Mouse (Mus musculus): Measurements from ENCODE around the gene Gpr183. TPM values are rescaled to one million over a fixed set of nuclear protein-coding genes. Genes with fewer than 3 reads are reported as not detected.

Gpr183 gene
- polyA plus RNA-seq, 1 experiment from 2014 or later: 1.8 TPM

DNA sequence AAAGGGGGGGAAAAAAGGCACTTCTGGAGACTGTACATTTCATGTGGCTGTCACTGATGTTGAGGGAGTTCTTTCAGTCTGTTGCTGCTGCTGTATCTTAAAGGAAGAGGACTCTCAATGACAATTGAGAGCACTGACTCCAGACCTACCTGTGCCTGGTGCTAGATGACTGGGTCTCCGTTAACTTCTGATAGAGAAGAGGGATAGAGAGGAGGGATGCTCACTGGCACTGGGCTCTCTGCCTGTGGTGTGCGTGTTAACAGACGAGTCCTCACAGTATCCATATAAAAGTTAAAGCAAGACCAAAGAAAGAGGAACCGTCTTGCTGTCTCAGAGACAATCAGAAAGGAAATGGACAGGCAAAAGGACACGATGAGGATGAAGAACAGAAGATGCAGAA, 8.7 kb downstream of the Gpr183 start:
- Histone ChIP-seq H3K27me3 (no peaks in the 10 kb centered on the region), H3K9ac (no peak overlapping the region), H3K4me1 (replicated peaks) (peaks cover 21% of the 10 kb centered on the region), H3K4me3 (no peak overlapping the region), H3K27ac (no peak overlapping the region), H3K9me3 (replicated peaks) (no peaks in the 10 kb centered on the region), H3K36me3 (no peaks in the 10 kb centered on the region), H3K4me2 (no peak overlapping the region)
- WGBS: 80% methylated on average over 5 of the region's 5 CpGs
- ATAC-seq (replicated peaks; ENCODE audit: insufficient number of reproducible peaks, insufficient read depth, low FRiP score, low read depth): no peak

DNA sequence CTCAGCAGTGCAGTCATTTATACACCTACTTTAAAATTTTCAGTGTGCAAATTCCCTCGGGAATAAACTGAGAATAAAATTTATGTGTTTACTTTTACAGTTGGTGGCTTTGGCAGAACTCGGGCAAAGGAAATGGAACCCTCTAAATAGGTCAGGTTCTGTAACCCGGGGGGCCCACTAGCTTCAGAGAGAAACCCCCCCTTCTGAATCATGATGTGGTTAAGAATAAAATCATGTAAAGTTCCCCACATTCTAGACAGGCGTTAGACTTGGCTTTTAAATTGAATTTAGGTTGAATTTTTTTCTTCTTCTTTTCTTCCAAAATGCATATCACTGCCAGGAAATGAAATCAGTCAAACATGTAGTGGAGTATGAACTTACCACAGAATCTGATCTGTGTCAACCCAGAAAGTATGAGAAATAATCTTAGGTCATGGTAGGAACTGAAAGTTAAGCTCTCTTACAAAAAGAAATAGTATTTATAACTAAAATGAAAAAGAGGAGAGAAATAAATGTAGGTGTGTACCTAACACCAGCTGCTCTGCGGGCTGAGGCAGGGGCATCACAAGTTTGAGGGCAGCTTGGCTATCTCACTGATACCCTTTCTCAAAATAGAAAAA, 9.7 kb downstream of the Gpr183 start:
- WGBS: 70% methylated on average over 5 of the region's 5 CpGs
- Histone ChIP-seq H3K27me3 (no peaks in the 10 kb centered on the region), H3K9ac (no peak overlapping the region), H3K36me3 (no peaks in the 10 kb centered on the region), H3K27ac (no peak overlapping the region), H3K4me3 (no peak overlapping the region), H3K4me2 (no peak overlapping the region), H3K9me3 (replicated peaks) (no peaks in the 10 kb centered on the region), H3K4me1 (replicated peaks) (peaks cover 13% of the 10 kb centered on the region; the same call in 1 of the 2 replicates)
- no peak for ATAC-seq (replicated peaks; ENCODE audit: insufficient number of reproducible peaks, insufficient read depth, low FRiP score, low read depth)

DNA sequence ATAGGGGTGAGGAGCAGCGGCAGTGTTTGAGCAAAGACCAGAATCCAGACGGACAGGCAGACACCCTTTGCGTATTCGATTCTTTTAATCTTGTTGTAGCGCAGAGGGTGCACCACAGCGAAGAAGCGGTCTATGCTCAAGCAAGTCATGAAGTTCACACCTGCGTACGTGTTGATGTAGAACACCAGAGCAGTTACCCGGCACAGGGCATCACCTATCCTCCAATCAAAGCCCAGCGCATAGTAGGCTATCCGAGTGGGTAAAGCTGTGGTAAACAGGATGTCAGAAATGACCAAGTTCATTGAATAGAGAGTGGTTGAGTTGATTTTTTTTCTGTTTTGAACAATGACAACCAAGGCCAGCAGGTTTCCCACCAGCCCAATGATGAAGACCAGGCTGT, 10.4 kb downstream of the Gpr183 start:
- H3K27ac ChIP-seq: no peak overlapping the region
- H3K36me3 ChIP-seq: no peaks in the 10 kb centered on the region
- no peak overlapping the region for H3K4me2 ChIP-seq
- WGBS: 90% methylated on average over 12 of the region's 12 CpGs
- peaks cover 13% of the 10 kb centered on the region; the same call in 1 of the 2 replicates for H3K4me1 ChIP-seq (replicated peaks)
- no peak overlapping the region for H3K9ac ChIP-seq
- ATAC-seq (replicated peaks; ENCODE audit: insufficient number of reproducible peaks, insufficient read depth, low FRiP score, low read depth): no peak
- H3K4me3 ChIP-seq: no peak overlapping the region
- H3K27me3 ChIP-seq: no peaks in the 10 kb centered on the region
- no peaks in the 10 kb centered on the region for H3K9me3 ChIP-seq (replicated peaks)

DNA sequence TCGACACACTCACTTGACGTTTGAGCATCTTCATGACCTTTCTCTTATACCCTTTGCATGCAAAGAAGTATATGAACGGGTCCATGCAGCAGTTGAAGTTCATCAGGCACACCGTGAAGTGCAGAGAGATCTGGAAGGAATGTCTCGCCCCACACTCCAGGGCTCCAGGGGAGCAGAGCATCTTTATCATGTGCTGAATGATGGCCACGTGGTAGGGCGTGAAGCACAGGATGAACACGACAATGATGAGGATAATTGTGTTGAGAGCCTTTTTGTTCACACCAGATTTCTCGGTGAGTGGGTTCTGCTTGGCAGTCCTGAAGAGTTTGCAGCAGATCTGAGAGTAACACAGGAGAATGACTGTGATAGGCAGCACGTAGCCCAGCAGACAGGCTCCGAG, 10.9 kb downstream of the Gpr183 start:
- ATAC-seq (replicated peaks; ENCODE audit: insufficient number of reproducible peaks, insufficient read depth, low FRiP score, low read depth): no peak
- no peak overlapping the region for H3K4me2 ChIP-seq

DNA sequence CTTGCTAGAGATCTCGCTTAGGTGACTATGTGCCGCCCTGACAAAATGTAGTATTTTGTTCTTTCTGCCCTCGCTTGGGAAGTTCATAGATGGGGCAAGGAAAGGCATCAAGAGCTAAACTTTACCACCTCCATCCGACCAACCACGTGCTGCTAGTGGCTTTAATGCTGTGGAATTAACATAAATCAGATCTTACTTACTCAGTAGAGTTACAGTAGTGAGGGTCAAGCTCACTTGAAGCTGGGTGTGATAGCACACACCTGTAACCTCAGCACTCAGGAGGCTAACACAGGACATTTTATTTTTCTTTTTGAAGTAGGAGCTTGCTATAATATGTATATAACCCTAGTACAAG, 13.0 kb downstream of the Gpr183 start:
- WGBS: 89% methylated on average over 5 of the region's 5 CpGs

More for the DNA sequence above, 10.9 kb downstream of the Gpr183 start:
- 57% methylated on average over 11 of the region's 11 CpGs for WGBS
- Histone ChIP-seq H3K9ac (no peak overlapping the region), H3K4me1 (replicated peaks) (peaks cover 13% of the 10 kb centered on the region; the same call in 1 of the 2 replicates), H3K4me3 (no peak overlapping the region), H3K27ac (no peak overlapping the region), H3K27me3 (no peaks in the 10 kb centered on the region), H3K36me3 (no peaks in the 10 kb centered on the region), H3K9me3 (replicated peaks) (no peaks in the 10 kb centered on the region)

DNA sequence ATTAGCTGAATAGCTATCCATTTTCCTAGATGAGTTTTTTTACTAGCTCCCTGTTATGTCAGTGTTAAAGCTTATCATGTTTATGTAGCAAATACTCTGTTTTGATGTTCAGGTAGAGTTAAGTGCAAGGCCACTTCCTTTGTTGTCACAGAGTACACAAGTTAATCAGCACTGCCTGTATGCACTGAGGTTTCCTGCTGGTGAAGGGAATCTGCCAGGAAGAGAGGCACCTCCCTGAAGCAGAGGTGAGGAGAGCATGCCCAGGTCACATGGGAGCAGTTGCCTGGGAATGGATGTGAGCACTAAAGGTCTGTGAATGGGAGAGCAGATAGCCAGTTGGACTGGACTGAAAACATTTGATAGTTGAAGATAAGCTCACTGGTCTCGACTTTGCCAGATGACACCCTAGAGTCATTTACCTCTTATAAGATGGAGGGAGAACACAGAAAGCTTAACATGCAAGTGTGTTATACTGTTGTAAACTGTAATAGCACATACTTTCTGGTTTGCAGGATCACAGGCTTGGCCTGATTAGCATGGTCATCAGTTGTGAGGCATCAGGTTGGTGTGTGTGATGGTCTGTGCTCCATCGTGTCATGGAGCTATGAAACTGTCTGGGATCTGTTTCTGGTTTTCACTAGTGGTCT, 13.5 kb downstream of the Gpr183 start:
- H3K9me3 ChIP-seq (replicated peaks): no peaks in the 10 kb centered on the region
- H3K36me3 ChIP-seq: no peaks in the 10 kb centered on the region
- H3K27ac ChIP-seq: no peak overlapping the region
- H3K4me2 ChIP-seq: no peak overlapping the region
- peaks cover 13% of the 10 kb centered on the region; the same call in 1 of the 2 replicates for H3K4me1 ChIP-seq (replicated peaks)
- H3K4me3 ChIP-seq: no peak overlapping the region
- ATAC-seq (replicated peaks; ENCODE audit: insufficient number of reproducible peaks, insufficient read depth, low FRiP score, low read depth): no peak
- no peaks in the 10 kb centered on the region for H3K27me3 ChIP-seq
- H3K9ac ChIP-seq: no peak overlapping the region
- WGBS: 54% methylated on average over 2 of the region's 2 CpGs

More for the DNA sequence above, 13.0 kb downstream of the Gpr183 start:
- Histone ChIP-seq H3K9ac (no peak overlapping the region), H3K27ac (no peak overlapping the region), H3K4me1 (replicated peaks) (peaks cover 13% of the 10 kb centered on the region; the same call in 1 of the 2 replicates), H3K4me2 (no peak overlapping the region), H3K4me3 (no peak overlapping the region), H3K36me3 (no peaks in the 10 kb centered on the region), H3K27me3 (no peaks in the 10 kb centered on the region), H3K9me3 (replicated peaks) (no peaks in the 10 kb centered on the region)
- no peak for ATAC-seq (replicated peaks; ENCODE audit: insufficient number of reproducible peaks, insufficient read depth, low FRiP score, low read depth)

DNA sequence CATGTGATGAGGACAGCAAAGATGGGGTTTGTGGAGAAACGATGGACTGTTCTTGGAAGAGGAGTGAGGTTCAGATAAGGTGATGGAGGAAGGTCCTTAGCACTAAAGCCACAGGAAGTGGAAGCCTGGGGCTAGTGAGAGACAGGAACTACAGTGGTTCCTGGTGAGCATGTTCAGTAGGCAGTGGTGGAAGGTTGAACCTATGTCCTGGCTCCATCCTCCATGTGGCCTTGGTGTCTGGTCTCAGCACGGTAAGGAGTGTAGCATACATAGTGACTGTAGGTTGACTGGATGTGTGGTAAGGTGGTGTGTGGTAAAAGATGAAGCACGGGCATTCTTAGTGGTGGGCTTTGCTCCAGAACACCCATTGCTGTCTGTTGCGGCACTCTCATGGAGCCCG, 15.1 kb downstream of the Gpr183 start:
- WGBS: 91% methylated on average over 5 of the region's 5 CpGs
- Histone ChIP-seq H3K9ac (no peak overlapping the region), H3K4me2 (no peak overlapping the region), H3K27me3 (no peaks in the 10 kb centered on the region), H3K27ac (no peak overlapping the region), H3K4me1 (replicated peaks) (peaks cover 13% of the 10 kb centered on the region; the same call in 1 of the 2 replicates), H3K36me3 (no peaks in the 10 kb centered on the region), H3K9me3 (replicated peaks) (no peaks in the 10 kb centered on the region), H3K4me3 (no peak overlapping the region)
- ATAC-seq (replicated peaks; ENCODE audit: insufficient number of reproducible peaks, insufficient read depth, low FRiP score, low read depth): no peak

DNA sequence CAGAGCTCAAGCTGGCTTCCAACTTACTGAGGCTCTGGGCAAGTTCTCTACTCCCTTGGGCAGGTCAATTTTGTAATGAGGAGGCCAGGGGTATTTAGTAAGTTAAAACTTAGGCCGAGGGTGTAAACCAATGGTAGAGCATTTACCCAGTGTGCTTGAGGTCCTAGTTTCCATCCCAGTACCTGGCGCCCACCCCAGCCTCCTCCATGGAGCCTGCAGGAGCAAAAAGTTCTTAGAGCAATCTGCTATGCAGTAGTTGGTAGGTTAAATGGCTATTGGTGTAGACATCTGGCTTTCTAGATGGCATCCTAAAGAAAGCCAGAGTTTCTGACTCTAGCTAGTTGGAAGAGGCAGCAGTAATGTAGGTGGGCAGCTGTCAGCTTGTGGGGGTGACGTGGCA, 15.6 kb downstream of the Gpr183 start:
- 92% methylated on average over 3 of the region's 3 CpGs for WGBS
- H3K9me3 ChIP-seq (replicated peaks): no peaks in the 10 kb centered on the region
- H3K9ac ChIP-seq: no peak overlapping the region

DNA sequence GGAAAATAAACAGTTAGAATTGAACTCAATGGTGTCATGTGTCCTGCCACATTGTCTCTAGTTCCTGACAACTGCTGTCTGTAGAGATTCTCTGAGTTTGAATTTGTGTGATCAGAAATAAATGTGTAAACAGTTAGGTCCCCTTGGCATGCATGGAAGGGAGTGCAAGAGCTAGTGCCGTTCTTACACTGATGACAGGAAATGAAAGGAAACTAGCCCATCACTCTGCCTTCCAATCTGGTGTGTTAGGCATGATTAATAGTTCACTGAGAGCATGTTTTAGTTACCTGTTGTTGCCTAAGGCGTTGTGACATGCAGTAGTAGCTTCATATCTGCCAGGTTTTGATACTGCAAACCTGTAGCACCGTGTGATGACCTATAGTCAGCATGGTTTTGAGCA, 17.0 kb downstream of the Gpr183 start:
- Histone ChIP-seq H3K27me3 (no peaks in the 10 kb centered on the region), H3K4me2 (no peak overlapping the region), H3K27ac (no peak overlapping the region), H3K9ac (no peak overlapping the region), H3K36me3 (no peaks in the 10 kb centered on the region), H3K4me3 (no peak overlapping the region), H3K4me1 (replicated peaks) (peaks cover 5% of the 10 kb centered on the region; the same call in 1 of the 2 replicates), H3K9me3 (replicated peaks) (no peaks in the 10 kb centered on the region)
- no peak for ATAC-seq (replicated peaks; ENCODE audit: insufficient number of reproducible peaks, insufficient read depth, low FRiP score, low read depth)
- 75% methylated on average over 3 of the region's 3 CpGs for WGBS

More for the DNA sequence above, 15.6 kb downstream of the Gpr183 start:
- H3K36me3 ChIP-seq: no peaks in the 10 kb centered on the region
- no peaks in the 10 kb centered on the region for H3K27me3 ChIP-seq
- peaks cover 13% of the 10 kb centered on the region; the same call in 1 of the 2 replicates for H3K4me1 ChIP-seq (replicated peaks)
- no peak overlapping the region for H3K27ac ChIP-seq
- no peak for ATAC-seq (replicated peaks; ENCODE audit: insufficient number of reproducible peaks, insufficient read depth, low FRiP score, low read depth)
- no peak overlapping the region for H3K4me2 ChIP-seq
- H3K4me3 ChIP-seq: no peak overlapping the region

DNA sequence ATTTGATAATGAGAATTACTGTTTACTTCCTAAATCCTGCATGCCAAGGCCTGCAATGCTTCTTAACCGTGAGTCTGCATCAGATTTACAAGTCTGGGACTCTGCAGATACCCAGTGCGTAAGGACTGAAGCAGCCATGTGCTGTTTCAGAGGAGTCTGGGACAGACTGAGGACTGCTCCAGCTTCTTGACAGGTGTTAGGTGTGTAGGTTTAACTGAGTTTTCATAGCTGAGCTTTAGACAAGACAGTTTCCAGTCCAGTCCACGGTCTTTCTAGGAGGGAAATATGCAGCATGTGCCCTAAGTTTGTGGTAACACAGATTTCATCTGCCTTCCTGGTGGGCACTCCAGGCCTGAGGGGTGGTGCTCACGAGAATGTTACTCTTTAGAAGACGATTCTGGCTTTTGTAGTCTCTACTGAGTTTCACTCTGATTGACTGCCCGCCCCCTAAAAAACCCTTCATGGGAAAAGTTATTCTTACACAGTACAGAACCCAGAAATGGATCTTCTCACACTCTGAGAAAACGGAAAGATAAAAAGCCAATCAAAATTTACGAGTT, 17.7 kb downstream of the Gpr183 start:
- no peaks in the 10 kb centered on the region for H3K9me3 ChIP-seq (replicated peaks)
- WGBS: 66% methylated on average over 8 of the region's 8 CpGs
- H3K27me3 ChIP-seq: no peaks in the 10 kb centered on the region
- ATAC-seq (replicated peaks; ENCODE audit: insufficient number of reproducible peaks, insufficient read depth, low FRiP score, low read depth): no peak
- no peaks in the 10 kb centered on the region for H3K36me3 ChIP-seq
- H3K4me3 ChIP-seq: no peak overlapping the region
- H3K9ac ChIP-seq: no peak overlapping the region
- H3K4me1 ChIP-seq (replicated peaks): peaks cover 5% of the 10 kb centered on the region; the same call in 1 of the 2 replicates
- no peak overlapping the region for H3K27ac ChIP-seq
- no peak overlapping the region for H3K4me2 ChIP-seq

DNA sequence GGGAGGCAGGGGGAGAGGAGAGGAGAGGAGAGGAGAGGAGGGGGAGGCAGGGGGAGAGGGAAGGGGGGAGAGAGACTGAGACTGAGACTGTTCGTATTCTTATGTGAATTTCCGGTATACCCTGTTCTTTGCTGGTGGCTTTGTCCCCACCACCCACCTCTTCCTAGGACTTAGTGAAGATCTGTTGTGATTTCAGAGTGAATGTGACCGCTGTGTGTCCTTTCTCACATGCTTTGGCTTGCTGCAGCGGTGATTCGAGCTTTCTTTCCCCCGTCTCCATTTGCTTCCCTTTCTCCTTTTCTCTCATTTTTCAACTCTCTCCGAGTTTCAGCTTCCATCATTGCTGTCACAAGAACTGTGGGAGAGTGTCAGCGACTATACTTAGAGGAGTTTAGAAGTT, 18.3 kb downstream of the Gpr183 start:
- H3K4me3 ChIP-seq: no peak overlapping the region
- H3K4me2 ChIP-seq: no peak overlapping the region
- ATAC-seq (replicated peaks; ENCODE audit: insufficient number of reproducible peaks, insufficient read depth, low FRiP score, low read depth): no peak
- H3K36me3 ChIP-seq: no peaks in the 10 kb centered on the region
- H3K27me3 ChIP-seq: no peaks in the 10 kb centered on the region
- H3K4me1 ChIP-seq (replicated peaks): peaks cover 4% of the 10 kb centered on the region; the same call in 1 of the 2 replicates
- no peak overlapping the region for H3K27ac ChIP-seq
- H3K9me3 ChIP-seq (replicated peaks): no peaks in the 10 kb centered on the region
- no peak overlapping the region for H3K9ac ChIP-seq
- WGBS: 57% methylated on average over 8 of the region's 8 CpGs
